Mouse (Mus musculus): ENCODE data around the gene Pde11a. TPM values are rescaled to one million over a fixed set of nuclear protein-coding genes. Genes with fewer than 3 reads are reported as not detected.

Gene Pde11a
- 0.18 and 0.24 TPM in 2 replicates for polyA plus RNA-seq (2016; fragmentation: Nextera tagmentation; extraction: Ambion mirVana)

GRCm38 (mm10) chr2:76338215-76339156 lies at the start of gene Pde11a:
Gene Pde11a, minus strand, starts transcription at chr2:76338774.
- peak within 1 kb of the TSS; percentile 75 for H3K4me2 ChIP-seq (replicated peaks)
- H3K4me1 ChIP-seq: peaks cover 7% of the 10 kb centered on the region; the same call in 1 of the 2 replicates
- peak; percentile 80 for ATAC-seq (ENCODE audit: insufficient number of reproducible peaks, insufficient read depth, low FRiP score, low TSS enrichment)
- H3K27ac ChIP-seq: no peak within 1 kb of the TSS
- H3K9ac ChIP-seq: peak within 1 kb of the TSS; percentile 4; the same call in 1 of the 2 replicates
- no peaks in the 10 kb centered on the region for H3K9me3 ChIP-seq
- H3K4me3 ChIP-seq: peak within 1 kb of the TSS; percentile 44
- peaks cover 24% of the 10 kb centered on the region for H3K27me3 ChIP-seq
- 16% methylated on average over 38 of the region's 41 CpGs for WGBS
- no peaks in the 10 kb centered on the region for H3K36me3 ChIP-seq

GRCm38 (mm10) chr2:76386531-76386930 lies 48.0 kb upstream of the Pde11a start:
- Histone ChIP-seq H3K9me3 (no peaks in the 10 kb centered on the region), H3K27ac (no peak overlapping the region), H3K4me1 (no peaks in the 10 kb centered on the region), H3K4me3 (no peak overlapping the region), H3K36me3 (peaks cover 15% of the 10 kb centered on the region), H3K4me2 (replicated peaks) (no peak overlapping the region), H3K9ac (no peak overlapping the region), H3K27me3 (no peaks in the 10 kb centered on the region)
- no peak for ATAC-seq (ENCODE audit: insufficient number of reproducible peaks, insufficient read depth, low FRiP score, low TSS enrichment)

GRCm38 (mm10) chr2:76378646-76379045 lies 40.1 kb upstream of the Pde11a start:
- Histone ChIP-seq H3K4me3 (no peak overlapping the region), H3K27ac (no peak overlapping the region), H3K27me3 (no peaks in the 10 kb centered on the region), H3K36me3 (peaks cover 63% of the 10 kb centered on the region), H3K4me1 (no peaks in the 10 kb centered on the region), H3K9me3 (no peaks in the 10 kb centered on the region), H3K4me2 (replicated peaks) (no peak overlapping the region), H3K9ac (no peak overlapping the region)
- no peak for ATAC-seq (ENCODE audit: insufficient number of reproducible peaks, insufficient read depth, low FRiP score, low TSS enrichment)
- WGBS: 97% methylated on average over 19 of the region's 19 CpGs

- H3K4me1 ChIP-seq: peaks cover 5% of the 10 kb centered on the region; the same call in 1 of the 2 replicates
- ATAC-seq (ENCODE audit: insufficient number of reproducible peaks, insufficient read depth, low FRiP score, low TSS enrichment): no peak
- H3K27ac ChIP-seq: no peak overlapping the region
- H3K27me3 ChIP-seq: no peaks in the 10 kb centered on the region
- H3K4me3 ChIP-seq: no peak overlapping the region
- H3K9ac ChIP-seq: no peak overlapping the region
- no peak overlapping the region for H3K4me2 ChIP-seq (replicated peaks)
- H3K36me3 ChIP-seq: peaks cover 53% of the 10 kb centered on the region
- WGBS: 88% methylated on average over 6 of the region's 6 CpGs
- no peaks in the 10 kb centered on the region for H3K9me3 ChIP-seq
Measured at GRCm38 (mm10) chr2:76374544-76375206, 36.1 kb upstream of the Pde11a start.

GRCm38 (mm10) chr2:76372244-76372643 lies 33.7 kb upstream of the Pde11a start:
- ATAC-seq (ENCODE audit: insufficient number of reproducible peaks, insufficient read depth, low FRiP score, low TSS enrichment): no peak
- 88% methylated on average over 4 of the region's 4 CpGs for WGBS
- H3K9ac ChIP-seq: no peak overlapping the region

GRCm38 (mm10) chr2:76370656-76370922 lies 32.0 kb upstream of the Pde11a start:
- Histone ChIP-seq H3K4me2 (replicated peaks) (peak overlapping the region; percentile 70), H3K27ac (no peak overlapping the region), H3K4me1 (peaks cover 5% of the 10 kb centered on the region; the same call in 1 of the 2 replicates), H3K27me3 (no peaks in the 10 kb centered on the region), H3K36me3 (peaks cover 27% of the 10 kb centered on the region), H3K4me3 (peak overlapping the region; percentile 98), H3K9ac (peak overlapping the region; percentile 81), H3K9me3 (no peaks in the 10 kb centered on the region)
- no peak for ATAC-seq (ENCODE audit: insufficient number of reproducible peaks, insufficient read depth, low FRiP score, low TSS enrichment)
- WGBS: 2% methylated on average over 7 of the region's 7 CpGs

More at GRCm38 (mm10) chr2:76372244-76372643, 33.7 kb upstream of the Pde11a start:
- Histone ChIP-seq H3K36me3 (peaks cover 30% of the 10 kb centered on the region), H3K27me3 (no peaks in the 10 kb centered on the region), H3K4me2 (replicated peaks) (no peak overlapping the region), H3K4me3 (no peak overlapping the region), H3K4me1 (peaks cover 5% of the 10 kb centered on the region; the same call in 1 of the 2 replicates), H3K9me3 (no peaks in the 10 kb centered on the region), H3K27ac (no peak overlapping the region)

- H3K27me3 ChIP-seq: no peaks in the 10 kb centered on the region
- peak within 1 kb of the TSS; percentile 67; the same call in 1 of the 2 replicates for H3K27ac ChIP-seq
- peaks cover 24% of the 10 kb centered on the region for H3K36me3 ChIP-seq
- peak within 1 kb of the TSS; percentile 98 for H3K4me3 ChIP-seq
- H3K4me1 ChIP-seq: peaks cover 5% of the 10 kb centered on the region; the same call in 1 of the 2 replicates
- no peaks in the 10 kb centered on the region for H3K9me3 ChIP-seq
- WGBS: under 1% methylated on average over 61 of the region's 61 CpGs
- H3K4me2 ChIP-seq (replicated peaks): peak within 1 kb of the TSS; percentile 70
- peak within 1 kb of the TSS; percentile 81 for H3K9ac ChIP-seq
- ATAC-seq (ENCODE audit: insufficient number of reproducible peaks, insufficient read depth, low FRiP score, low TSS enrichment): peak; percentile 88
Measured at GRCm38 (mm10) chr2:76369821-76370655, 31.5 kb upstream of the Pde11a start, which contains the start of gene Rbm45. Gene Rbm45, plus strand, starts transcription at chr2:76369984.

- 69% methylated on average over 13 of the region's 13 CpGs for WGBS
- Histone ChIP-seq H3K36me3 (peaks cover 23% of the 10 kb centered on the region), H3K4me2 (replicated peaks) (no peak overlapping the region), H3K27me3 (no peaks in the 10 kb centered on the region), H3K4me1 (peaks cover 5% of the 10 kb centered on the region; the same call in 1 of the 2 replicates), H3K9me3 (no peaks in the 10 kb centered on the region), H3K27ac (no peak overlapping the region), H3K9ac (no peak overlapping the region), H3K4me3 (no peak overlapping the region; the same call in 1 of the 2 replicates)
- ATAC-seq (ENCODE audit: insufficient number of reproducible peaks, insufficient read depth, low FRiP score, low TSS enrichment): no peak
Measured at GRCm38 (mm10) chr2:76368861-76369660, 30.5 kb upstream of the Pde11a start.

GRCm38 (mm10) chr2:76367188-76367922 lies 28.8 kb upstream of the Pde11a start:
- Histone ChIP-seq H3K36me3 (peaks cover 9% of the 10 kb centered on the region; the same call in 1 of the 2 replicates), H3K27ac (no peak overlapping the region), H3K4me3 (no peak overlapping the region), H3K9ac (no peak overlapping the region), H3K4me2 (replicated peaks) (no peak overlapping the region), H3K9me3 (no peaks in the 10 kb centered on the region), H3K27me3 (no peaks in the 10 kb centered on the region), H3K4me1 (peaks cover 5% of the 10 kb centered on the region; the same call in 1 of the 2 replicates)
- no peak for ATAC-seq (ENCODE audit: insufficient number of reproducible peaks, insufficient read depth, low FRiP score, low TSS enrichment)
- 19% methylated on average over 9 of the region's 9 CpGs for WGBS

GRCm38 (mm10) chr2:76365811-76366210 lies 27.2 kb upstream of the Pde11a start:
- H3K4me1 ChIP-seq: peaks cover under 1% of the 10 kb centered on the region; the same call in 1 of the 2 replicates
- no peak overlapping the region for H3K4me2 ChIP-seq (replicated peaks)
- WGBS: 74% methylated on average over 4 of the region's 4 CpGs
- H3K4me3 ChIP-seq: no peak overlapping the region
- H3K9me3 ChIP-seq: no peaks in the 10 kb centered on the region
- no peaks in the 10 kb centered on the region for H3K36me3 ChIP-seq
- H3K9ac ChIP-seq: no peak overlapping the region
- no peak overlapping the region for H3K27ac ChIP-seq
- no peak for ATAC-seq (ENCODE audit: insufficient number of reproducible peaks, insufficient read depth, low FRiP score, low TSS enrichment)
- H3K27me3 ChIP-seq: no peaks in the 10 kb centered on the region
